19 mouse cellular contexts compared by ENCODE assay signal in genomic region chr7:138672959-138673358, GRCm38 (mm10).
DNase-seq lines count a peak whose midpoint lies in the region; ATAC-seq lines count a peak whose summit lies in the region.
"Had no signal": no experiment of that assay in that cellular context is flagged by ENCODE, and none has a peak within 500 bp of the region (broad histone marks: within the 10 kb centered on the region; RNA-seq: fewer than 3 reads in every experiment).

No protein-coding gene starts in this region.

- no peaks in the 10 kb centered on the region for H3K27me3 ChIP-seq in hindbrain, embryonic 12.5 days
- no peaks in the 10 kb centered on the region for H3K27me3 ChIP-seq in hindbrain, embryonic 13.5 days
- no peaks in the 10 kb centered on the region for H3K27me3 ChIP-seq in midbrain, embryonic 13.5 days
- no peaks in the 10 kb centered on the region for H3K27me3 ChIP-seq in midbrain, embryonic 14.5 days (ENCODE audit: control insufficient read depth, insufficient read depth, low read length)
- no peaks in the 10 kb centered on the region for H3K27me3 ChIP-seq in forebrain, embryonic 16.5 days (replicated peaks; ENCODE audit: control insufficient read depth, insufficient read depth, low read length)
- no peaks in the 10 kb centered on the region for H3K27me3 ChIP-seq in heart, embryonic 11.5 days (ENCODE audit: control insufficient read depth, insufficient read depth, low read length)
- H3K27me3 ChIP-seq: embryonic facial prominence, embryonic 15.5 days; heart, embryonic 13.5 days had no signal

- no peaks in the 10 kb centered on the region for H3K36me3 ChIP-seq in hindbrain, embryonic 12.5 days
- H3K36me3 ChIP-seq in hindbrain, embryonic 13.5 days: no peaks in the 10 kb centered on the region
- no peaks in the 10 kb centered on the region for H3K36me3 ChIP-seq in midbrain, embryonic 13.5 days
- no peaks in the 10 kb centered on the region for H3K36me3 ChIP-seq in midbrain, embryonic 14.5 days (ENCODE audit: control insufficient read depth, insufficient read depth, low read length)
- no peaks in the 10 kb centered on the region for H3K36me3 ChIP-seq in forebrain, embryonic 16.5 days (ENCODE audit: control insufficient read depth, insufficient read depth)
- no peaks in the 10 kb centered on the region for H3K36me3 ChIP-seq in heart, embryonic 11.5 days (ENCODE audit: control insufficient read depth, insufficient read depth, low read length)
- H3K36me3 ChIP-seq: embryonic facial prominence, embryonic 15.5 days; heart, embryonic 13.5 days had no signal

- ATAC-seq in hindbrain, embryonic 12.5 days (ENCODE audit: low FRiP score): peak; percentile 40; the same call in 1 of the 2 replicates
- ATAC-seq in hindbrain, embryonic 13.5 days (ENCODE audit: low FRiP score): no peak
- ATAC-seq in midbrain, embryonic 13.5 days: peak; percentile 55; the same call in 1 of the 2 replicates
- no peak for ATAC-seq in midbrain, embryonic 14.5 days (ENCODE audit: low FRiP score, low TSS enrichment)
- ATAC-seq in forebrain, embryonic 16.5 days: peak; percentile 56
- ATAC-seq in heart, embryonic 11.5 days (replicated peaks; ENCODE audit: insufficient number of reproducible peaks, low FRiP score, low TSS enrichment): no peak
- ATAC-seq: hindbrain, postnatal 0 days had no signal

- no peaks in the 10 kb centered on the region for H3K9me3 ChIP-seq in hindbrain, embryonic 12.5 days (replicated peaks)
- H3K9me3 ChIP-seq in hindbrain, embryonic 13.5 days: no peaks in the 10 kb centered on the region; the same call in 1 of the 2 replicates
- no peaks in the 10 kb centered on the region for H3K9me3 ChIP-seq in midbrain, embryonic 13.5 days
- H3K9me3 ChIP-seq in midbrain, embryonic 14.5 days (ENCODE audit: control insufficient read depth, low read length): no peaks in the 10 kb centered on the region
- H3K9me3 ChIP-seq in forebrain, embryonic 16.5 days (ENCODE audit: control insufficient read depth, low read length): no peaks in the 10 kb centered on the region
- H3K9me3 ChIP-seq in heart, embryonic 11.5 days (replicated peaks; ENCODE audit: control insufficient read depth, low read length): no peaks in the 10 kb centered on the region
- H3K9me3 ChIP-seq: embryonic facial prominence, embryonic 15.5 days; heart, embryonic 13.5 days had no signal

- H3K9ac ChIP-seq in hindbrain, embryonic 12.5 days: no peak overlapping the region
- no peak overlapping the region for H3K9ac ChIP-seq in hindbrain, embryonic 13.5 days
- no peak overlapping the region for H3K9ac ChIP-seq in midbrain, embryonic 13.5 days (replicated peaks)
- H3K9ac ChIP-seq in midbrain, embryonic 14.5 days (replicated peaks; ENCODE audit: low read length): no peak overlapping the region
- H3K9ac ChIP-seq in forebrain, embryonic 16.5 days (replicated peaks; ENCODE audit: low read depth, low read length): no peak overlapping the region
- H3K9ac ChIP-seq in heart, embryonic 11.5 days (ENCODE audit: low read depth, low read length): no peak overlapping the region
- H3K9ac ChIP-seq: embryonic facial prominence, embryonic 15.5 days; heart, embryonic 13.5 days had no signal

- H3K4me3 ChIP-seq in hindbrain, embryonic 12.5 days: no peak overlapping the region
- H3K4me3 ChIP-seq in hindbrain, embryonic 13.5 days: no peak overlapping the region
- H3K4me3 ChIP-seq in midbrain, embryonic 13.5 days (replicated peaks): no peak overlapping the region
- no peak overlapping the region for H3K4me3 ChIP-seq in midbrain, embryonic 14.5 days (replicated peaks; ENCODE audit: low read depth, low read length)
- no peak overlapping the region for H3K4me3 ChIP-seq in forebrain, embryonic 16.5 days (replicated peaks; ENCODE audit: low read length)
- H3K4me3 ChIP-seq in heart, embryonic 11.5 days (ENCODE audit: low read depth, low read length): no peak overlapping the region
- H3K4me3 ChIP-seq: embryonic facial prominence, embryonic 15.5 days; erythroblast, embryonic 14.5 days; heart, embryonic 13.5 days had no signal

- H3K27ac ChIP-seq in hindbrain, embryonic 12.5 days: no peak overlapping the region
- H3K27ac ChIP-seq in hindbrain, embryonic 13.5 days: no peak overlapping the region
- no peak overlapping the region for H3K27ac ChIP-seq in midbrain, embryonic 13.5 days
- no peak overlapping the region for H3K27ac ChIP-seq in midbrain, embryonic 14.5 days (replicated peaks; ENCODE audit: low read depth, low read length)
- no peak overlapping the region; the same call in 1 of the 2 replicates for H3K27ac ChIP-seq in forebrain, embryonic 16.5 days (ENCODE audit: low read length)
- no peak overlapping the region for H3K27ac ChIP-seq in heart, embryonic 11.5 days (ENCODE audit: low read depth, low read length)
- H3K27ac ChIP-seq: embryonic facial prominence, embryonic 15.5 days; heart, embryonic 13.5 days; hindbrain, postnatal 0 days had no signal

- H3K4me1 ChIP-seq in hindbrain, embryonic 12.5 days: peaks cover 16% of the 10 kb centered on the region
- peaks cover 21% of the 10 kb centered on the region for H3K4me1 ChIP-seq in hindbrain, embryonic 13.5 days (replicated peaks)
- peaks cover 33% of the 10 kb centered on the region for H3K4me1 ChIP-seq in midbrain, embryonic 13.5 days (replicated peaks)
- peaks cover 19% of the 10 kb centered on the region for H3K4me1 ChIP-seq in midbrain, embryonic 14.5 days (ENCODE audit: control insufficient read depth, insufficient read depth, low read length)
- H3K4me1 ChIP-seq in forebrain, embryonic 16.5 days (replicated peaks; ENCODE audit: control insufficient read depth, insufficient read depth, low read length): peaks cover 18% of the 10 kb centered on the region
- no peaks in the 10 kb centered on the region for H3K4me1 ChIP-seq in heart, embryonic 11.5 days (ENCODE audit: control insufficient read depth, insufficient read depth, low read length)
- H3K4me1 ChIP-seq: heart, embryonic 13.5 days had no signal

- no peak for DNase-seq in midbrain, embryonic 14.5 days
- DNase-seq: adrenal gland, adult 8-10 months; adrenal gland, postnatal 36 days; cerebellum, adult 11 months; cerebellum, adult 8-10 months; cerebellum, postnatal 14 days; embryo, embryonic 11 days; gastrocnemius, postnatal 10 days; heart, postnatal 36 days; kidney, adult 11 months had no signal

- 36% methylated on average over 1 of the region's 1 CpGs for WGBS in hindbrain, embryonic 12.5 days
- 13% methylated on average over 1 of the region's 1 CpGs for WGBS in hindbrain, embryonic 13.5 days
- WGBS in midbrain, embryonic 13.5 days: 27% methylated on average over 1 of the region's 1 CpGs
- WGBS in midbrain, embryonic 14.5 days: 12% methylated on average over 1 of the region's 1 CpGs
- WGBS in forebrain, embryonic 16.5 days: 13% methylated on average over 1 of the region's 1 CpGs
- WGBS in heart, embryonic 11.5 days (ENCODE audit: insufficient replicate concordance): 28% methylated on average over 1 of the region's 1 CpGs

- H3K4me2 ChIP-seq in hindbrain, embryonic 12.5 days (replicated peaks): no peak overlapping the region
- no peak overlapping the region for H3K4me2 ChIP-seq in hindbrain, embryonic 13.5 days
- H3K4me2 ChIP-seq in midbrain, embryonic 13.5 days (replicated peaks): no peak overlapping the region
- no peak overlapping the region for H3K4me2 ChIP-seq in midbrain, embryonic 14.5 days (ENCODE audit: low read length)
- no peak overlapping the region for H3K4me2 ChIP-seq in forebrain, embryonic 16.5 days (ENCODE audit: low read length)
- H3K4me2 ChIP-seq in heart, embryonic 11.5 days: no peak overlapping the region
- H3K4me2 ChIP-seq: embryonic facial prominence, embryonic 15.5 days; heart, embryonic 13.5 days had no signal

Comparison
In these comparisons a context has a peak if more than half of its experiments do, and no peak if none do; other contexts are left out.
1. ATAC-seq: peak in hindbrain, embryonic 12.5 days (single experiment), midbrain, embryonic 13.5 days (single experiment) and forebrain, embryonic 16.5 days (single experiment); none in hindbrain, embryonic 13.5 days (single experiment), midbrain, embryonic 14.5 days (single experiment) and heart, embryonic 11.5 days (single experiment).